Mouse (Mus musculus) embryonic stem cell, embryonic (primary cell): ENCODE results near the gene Cmtm5.
"Not testable (repeated sequence)": the region's sequence is repeated elsewhere in the genome, so short reads cannot be mapped to it uniquely, and the experiment has no call there.

Experiments used
- CTCF ChIA-PET, 4 experiments: fragments of 300-600 bp in 2 of 4; fragments of 350-600 bp in 2 of 4; sonication (Branson Sonifier 250); formaldehyde crosslinking; loops; one replicate each; lab custom pipeline; 2022; ENCODE audit warnings: inconsistent platforms in 2 of 4; lab: Charles Lee
- POLR2A ChIA-PET, 4 experiments: fragments of 300-600 bp in 2 of 4; fragments of 350-600 bp in 2 of 4; sonication (Branson Sonifier 250); formaldehyde crosslinking; loops; one replicate each; lab custom pipeline; 2022; ENCODE audit warnings: antibody characterized with exemption in 4 of 4, inconsistent platforms in 1 of 4; lab: Charles Lee

Gene Cmtm5

GRCm38 (mm10) chr14:54962714-54963113 is 26.7 kb downstream of the Cmtm5 start:
- ChIA-PET POLR2A (no interaction called here), CTCF (interaction anchor here in 1 of 4 experiments (1.0 kb wide), 1 partner anchor 175 kb away, joined by 6 read pairs; no protein-coding TSS in a partner anchor)

GRCm38 (mm10) chr14:54963727-54964126 is 27.7 kb downstream of the Cmtm5 start:
- ChIA-PET CTCF (interaction anchor here in 1 of 4 experiments (0.8 kb wide), 1 partner anchor 24 kb away, joined by 3 read pairs; no protein-coding TSS in a partner anchor), POLR2A (interaction anchor here in 2 of 4 experiments (0.5 to 1.0 kb wide), 4 partner anchors 10 to 369 kb away, joined by 3 to 5 read pairs (median 4); no protein-coding TSS in a partner anchor)

- ChIA-PET POLR2A (no interaction called here), CTCF (no interaction called here)
These were observed 29.0 kb downstream of the Cmtm5 start for GRCm38 (mm10) chr14:54965044-54965443.

GRCm38 (mm10) chr14:54965631-54966030 is 29.6 kb downstream of the Cmtm5 start:
- ChIA-PET CTCF (interaction anchor here in 1 of 4 experiments (0.8 kb wide), 1 partner anchor 45 kb away, joined by 3 read pairs; no protein-coding TSS in a partner anchor), POLR2A (interaction anchor here in 1 of 4 experiments (0.7 kb wide), 2 partner anchors 17 to 66 kb away, joined by 5 to 6 read pairs; no protein-coding TSS in a partner anchor)

- POLR2A ChIA-PET: no interaction called here
- CTCF ChIA-PET: interaction anchor here in 1 of 4 experiments (0.8 kb wide), 1 partner anchor 44 kb away, joined by 3 read pairs; no protein-coding TSS in a partner anchor
These were observed 30.4 kb downstream of the Cmtm5 start, which contains the start of gene Myh6 for GRCm38 (mm10) chr14:54966320-54966977. Gene Myh6, minus strand, starts transcription at chr14:54966927.

GRCm38 (mm10) chr14:54967874-54968273 is 31.8 kb downstream of the Cmtm5 start:
- ChIA-PET POLR2A (no interaction called here), CTCF (no interaction called here)

- POLR2A ChIA-PET: interaction anchor here in 1 of 4 experiments (1.0 kb wide), 1 partner anchor 15 kb away, joined by 3 read pairs; no protein-coding TSS in a partner anchor
- CTCF ChIA-PET: no interaction called here
These were observed 32.3 kb downstream of the Cmtm5 start for GRCm38 (mm10) chr14:54968344-54968743.

- ChIA-PET CTCF (interaction anchor here in 1 of 4 experiments (0.7 to 1.9 kb wide), 3 partner anchors 29 to 42 kb away, joined by 3 to 16 read pairs (median 3); partner anchors contain the start of gene Ngdn), POLR2A (interaction anchor here in 3 of 4 experiments (1.0 to 2.1 kb wide), 5 partner anchors 8 to 46 kb away, joined by 3 to 19 read pairs (median 8); partner anchors contain the start of gene Efs (in 1 of the 3))
These were observed 36.7 kb downstream of the Cmtm5 start for GRCm38 (mm10) chr14:54972786-54973185.

- CTCF ChIA-PET: interaction anchor here in 2 of 4 experiments (0.6 to 0.7 kb wide), 2 partner anchors 10 to 223 kb away, joined by 3 read pairs; no protein-coding TSS in a partner anchor
- POLR2A ChIA-PET: interaction anchor here in 2 of 4 experiments (0.6 to 1.6 kb wide), 4 partner anchors 10 to 26 kb away, joined by 3 to 5 read pairs (median 4); no protein-coding TSS in a partner anchor
These were observed 38.2 kb downstream of the Cmtm5 start for GRCm38 (mm10) chr14:54974068-54974791.

GRCm38 (mm10) chr14:54976633-54977032 is 40.6 kb downstream of the Cmtm5 start, which contains the start of gene Gm17428:
Gene Gm17428, plus strand, starts transcription at chr14:54976933.
- CTCF ChIA-PET: no interaction called here
- POLR2A ChIA-PET: no interaction called here

- ChIA-PET POLR2A (interaction anchor here in 1 of 4 experiments (0.6 to 1.5 kb wide), 2 partner anchors 11 to 28 kb away, joined by 3 to 5 read pairs; no protein-coding TSS in a partner anchor), CTCF (interaction anchor here in 2 of 4 experiments (0.7 to 0.8 kb wide), 2 partner anchors 9 to 51 kb away, joined by 3 to 7 read pairs; no protein-coding TSS in a partner anchor)
These were observed 42.6 kb downstream of the Cmtm5 start for GRCm38 (mm10) chr14:54978664-54979063.

- ChIA-PET POLR2A (interaction anchor here in 2 of 4 experiments (0.6 to 1.7 kb wide), 2 partner anchors 29 to 33 kb away, joined by 3 to 5 read pairs; no protein-coding TSS in a partner anchor), CTCF (interaction anchor here in 1 of 4 experiments (1.0 kb wide), 1 partner anchor 36 kb away, joined by 4 read pairs; no protein-coding TSS in a partner anchor)
These were observed 45.9 kb downstream of the Cmtm5 start for GRCm38 (mm10) chr14:54981934-54982333.

- POLR2A ChIA-PET: not testable (repeated sequence)
- CTCF ChIA-PET: interaction anchor here in 2 of 4 experiments (0.6 to 1.9 kb wide), 2 partner anchors 10 to 49 kb away, joined by 5 to 7 read pairs; no protein-coding TSS in a partner anchor
These were observed 52.4 kb downstream of the Cmtm5 start for GRCm38 (mm10) chr14:54988350-54988874.
